Mouse (Mus musculus) hindlimb bud, embryonic 11.5 days (tissue): ENCODE results near the gene Fam3b.

Experiments used
- DNase-seq: peaks from one replicate; pipeline ENCODE4 v3.0.0-alpha.2; 2012; ENCODE audit warnings: low read depth, low spot score; ENCODE audit errors: extremely low spot score

Gene Fam3b

GRCm38 (mm10) chr16:97514099-97514940 lies at the start of gene Fam3b:
Gene Fam3b, minus strand, starts transcription at chr16:97514816.
- no peak for DNase-seq

GRCm38 (mm10) chr16:97544340-97544739 lies 29.7 kb upstream of the Fam3b start:
- no peak for DNase-seq

GRCm38 (mm10) chr16:97536859-97537258 lies 22.2 kb upstream of the Fam3b start:
- DNase-seq, result no peak

GRCm38 (mm10) chr16:97535808-97536413 lies 21.3 kb upstream of the Fam3b start:
- DNase-seq, result no peak

- DNase-seq, result no peak
Observed at GRCm38 (mm10) chr16:97534876-97535461, 20.4 kb upstream of the Fam3b start.

GRCm38 (mm10) chr16:97534448-97534847 lies 19.8 kb upstream of the Fam3b start:
- DNase-seq, result no peak

GRCm38 (mm10) chr16:97533751-97534150 lies 19.1 kb upstream of the Fam3b start:
- DNase-seq, result no peak

- no peak for DNase-seq
Observed at GRCm38 (mm10) chr16:97533126-97533525, 18.5 kb upstream of the Fam3b start.

- no peak for DNase-seq
Observed at GRCm38 (mm10) chr16:97529241-97529640, 14.6 kb upstream of the Fam3b start.

GRCm38 (mm10) chr16:97523024-97523423 lies 8.4 kb upstream of the Fam3b start:
- DNase-seq, result peak; percentile 52

- DNase-seq, result no peak
Observed at GRCm38 (mm10) chr16:97521983-97522382, 7.4 kb upstream of the Fam3b start.

- no peak for DNase-seq
Observed at GRCm38 (mm10) chr16:97516341-97516740, 1.7 kb upstream of the Fam3b start.

GRCm38 (mm10) chr16:97512347-97512751 lies 2.3 kb downstream of the Fam3b start:
- DNase-seq, result no peak

- DNase-seq, result no peak
Observed at GRCm38 (mm10) chr16:97511495-97511894, 3.1 kb downstream of the Fam3b start.

GRCm38 (mm10) chr16:97510849-97511248 lies 3.8 kb downstream of the Fam3b start:
- DNase-seq, result no peak

- DNase-seq, result no peak
Observed at GRCm38 (mm10) chr16:97507783-97508182, 6.8 kb downstream of the Fam3b start.

GRCm38 (mm10) chr16:97504793-97505192 lies 9.8 kb downstream of the Fam3b start:
- no peak for DNase-seq

GRCm38 (mm10) chr16:97503849-97504248 lies 10.8 kb downstream of the Fam3b start:
- DNase-seq, result no peak

GRCm38 (mm10) chr16:97500901-97501300 lies 13.7 kb downstream of the Fam3b start:
- DNase-seq, result no peak

GRCm38 (mm10) chr16:97499450-97499849 lies 15.2 kb downstream of the Fam3b start:
- no peak for DNase-seq

GRCm38 (mm10) chr16:97498139-97498538 lies 16.5 kb downstream of the Fam3b start:
- no peak for DNase-seq

GRCm38 (mm10) chr16:97497682-97498081 lies 16.9 kb downstream of the Fam3b start:
- no peak for DNase-seq
